Mouse (Mus musculus) liver, postnatal 0 days (tissue): ENCODE data around the gene Ctnnal1.

Source experiments
- CTCF ChIP-seq: sonication (generic); IDR thresholded peaks from 2 replicates; pipeline ENCODE4 v1.5.1; 2016; ENCODE audit warnings: antibody characterized with exemption, low read depth
- EP300 ChIP-seq: IDR thresholded peaks from 2 replicates; pipeline ENCODE4 v1.6.1; 2016; ENCODE audit warnings: antibody characterized with exemption, low read depth, mild to moderate bottlenecking

GRCm38 (mm10) chr4:56767861-56768284 is 97.1 kb downstream of the Ctnnal1 start:
- TF ChIP-seq CTCF (no peak), EP300 (no peak)
